Mouse (Mus musculus): ENCODE measurements around the gene P2rx1.
A peak's percentile ranks its signal among the peaks of the same experiment; 100 is the strongest.

Gene P2rx1

GRCm38 (mm10) chr11:73020953-73021800, 22.3 kb downstream of the P2rx1 start:
- no peak for DNase-seq (ENCODE audit: low spot score in 2 of 2)

DNA sequence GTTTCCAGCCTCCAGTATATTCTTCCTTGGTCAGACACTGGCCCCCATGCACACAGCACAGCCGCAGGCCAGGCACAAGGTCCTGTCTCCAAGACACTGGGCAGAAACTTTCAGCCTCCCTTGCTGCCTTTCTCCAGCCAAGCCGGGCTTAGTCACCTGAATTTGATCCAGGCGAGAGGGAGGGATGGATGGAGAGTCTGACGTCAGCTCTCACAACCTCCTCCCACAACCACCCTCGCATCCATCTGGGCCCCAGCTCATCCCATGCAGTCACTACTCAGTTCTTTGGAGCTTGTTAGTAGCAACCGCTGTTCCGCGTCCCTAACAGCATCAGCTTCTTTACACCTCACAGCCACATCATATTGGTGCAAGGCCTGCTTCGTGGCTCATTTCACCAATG, 24.2 kb downstream of the P2rx1 start:
- DNase-seq (ENCODE audit: low spot score in 2 of 2), result no peak

DNA sequence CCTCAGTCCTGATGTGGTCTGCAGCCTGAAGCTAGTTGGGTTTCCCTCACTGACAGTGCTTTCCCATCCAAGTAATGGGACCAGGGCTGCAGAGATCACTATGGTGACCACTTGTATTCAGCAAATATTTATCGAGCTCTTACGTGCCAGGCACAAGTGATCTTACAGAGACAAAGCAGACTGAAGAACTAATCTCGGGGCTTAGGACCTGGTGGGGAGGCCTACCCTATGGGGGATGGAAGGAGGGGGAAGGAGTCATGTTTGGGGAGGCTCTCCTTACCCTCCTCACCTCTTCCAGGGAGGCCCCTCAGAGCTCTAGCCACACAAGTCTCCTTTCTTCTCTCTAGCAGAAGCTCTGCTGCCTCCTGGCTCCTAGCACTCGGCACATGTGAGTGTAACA, 24.9 kb downstream of the P2rx1 start:
- no peak for DNase-seq (ENCODE audit: low spot score in 2 of 2)

DNA sequence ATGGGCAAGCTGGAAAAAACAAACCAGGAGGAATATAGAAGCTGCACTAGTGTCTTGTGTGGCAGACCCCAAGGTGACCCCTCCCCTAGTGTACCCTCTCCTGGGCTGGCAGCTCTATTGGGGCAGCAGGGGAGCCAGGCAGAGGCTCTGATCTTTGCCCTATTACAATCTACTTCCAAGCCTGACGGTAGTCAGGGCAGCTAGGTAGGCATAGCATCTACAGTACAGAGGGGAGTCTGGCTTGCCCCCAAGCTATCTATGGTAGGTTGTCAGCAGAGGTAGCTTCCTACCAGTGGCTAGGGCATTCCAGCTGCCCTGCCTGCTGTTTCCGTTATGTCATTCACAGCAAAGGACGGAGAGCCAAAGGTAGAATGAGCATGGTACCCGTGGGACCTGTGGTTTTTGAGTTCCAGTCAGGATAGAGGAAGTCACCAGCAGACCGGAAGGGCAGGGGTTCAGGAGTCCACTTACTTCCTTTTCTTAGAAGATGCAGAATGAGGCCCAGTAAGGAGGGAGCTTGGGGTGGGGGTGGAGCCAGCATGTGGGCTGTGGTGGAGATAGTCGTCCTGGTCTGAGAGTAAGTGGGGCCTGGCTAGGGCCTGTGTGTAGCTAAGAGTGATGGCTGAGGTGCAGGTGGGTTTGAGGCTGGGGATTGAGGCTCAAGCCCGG, 25.5 kb downstream of the P2rx1 start:
- peak; percentile 79 to 83 for DNase-seq (ENCODE audit: low spot score in 2 of 2)

GRCm38 (mm10) chr11:73026961-73027360, 28.1 kb downstream of the P2rx1 start:
- no peak for DNase-seq (ENCODE audit: low spot score in 2 of 2)

GRCm38 (mm10) chr11:73030821-73031498, 32.1 kb downstream of the P2rx1 start:
- peak; percentile 81 to 85 for DNase-seq (ENCODE audit: low spot score in 2 of 2)

DNA sequence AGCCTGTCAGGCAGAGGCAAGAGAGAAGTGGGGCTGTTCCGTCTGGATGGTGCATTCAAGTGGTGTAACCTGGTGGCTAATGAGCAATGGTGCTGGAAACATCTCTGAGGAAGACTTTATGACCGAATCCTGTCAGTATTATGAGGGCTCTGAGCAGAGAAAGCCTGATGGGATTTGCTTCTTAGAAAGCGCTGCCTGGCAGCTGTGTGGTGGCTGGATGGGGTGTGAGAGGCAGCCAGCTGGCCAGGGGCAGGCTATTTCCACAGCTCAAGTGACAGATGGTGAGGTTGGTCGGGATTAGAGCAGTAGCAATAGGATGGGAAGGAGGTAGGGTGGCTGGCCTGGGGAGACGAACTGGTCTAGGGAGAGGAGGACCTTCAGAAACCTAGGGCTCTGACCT, 32.6 kb downstream of the P2rx1 start:
- DNase-seq (ENCODE audit: low spot score in 2 of 2), result no peak

GRCm38 (mm10) chr11:73036077-73036476, 37.2 kb downstream of the P2rx1 start:
- no peak for DNase-seq (ENCODE audit: low spot score in 2 of 2)

DNA sequence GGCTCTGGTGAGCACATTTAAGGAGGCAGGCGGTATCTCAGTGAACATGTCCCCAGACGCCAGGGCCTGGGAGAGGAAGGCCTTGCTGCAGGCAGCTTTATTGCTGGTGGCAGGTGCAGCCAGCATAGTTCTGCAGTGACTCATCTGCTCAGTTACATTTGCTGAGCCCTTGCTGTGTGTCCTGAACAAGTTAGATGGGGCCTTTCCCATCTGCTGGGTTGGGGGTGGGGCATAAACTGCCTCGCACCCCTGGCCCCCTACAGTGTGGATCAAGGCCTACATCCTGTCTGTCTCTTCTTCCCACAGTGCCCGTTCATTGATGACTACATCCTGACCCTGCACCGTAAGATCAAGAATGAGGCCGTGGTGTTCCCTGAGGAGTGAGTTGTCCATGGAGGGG, 38.0 kb downstream of the P2rx1 start:
- DNase-seq (ENCODE audit: low spot score in 2 of 2), result no peak

- no peak for DNase-seq (ENCODE audit: low spot score in 2 of 2)
These were observed 38.8 kb downstream of the P2rx1 start for GRCm38 (mm10) chr11:73037691-73038090.

DNA sequence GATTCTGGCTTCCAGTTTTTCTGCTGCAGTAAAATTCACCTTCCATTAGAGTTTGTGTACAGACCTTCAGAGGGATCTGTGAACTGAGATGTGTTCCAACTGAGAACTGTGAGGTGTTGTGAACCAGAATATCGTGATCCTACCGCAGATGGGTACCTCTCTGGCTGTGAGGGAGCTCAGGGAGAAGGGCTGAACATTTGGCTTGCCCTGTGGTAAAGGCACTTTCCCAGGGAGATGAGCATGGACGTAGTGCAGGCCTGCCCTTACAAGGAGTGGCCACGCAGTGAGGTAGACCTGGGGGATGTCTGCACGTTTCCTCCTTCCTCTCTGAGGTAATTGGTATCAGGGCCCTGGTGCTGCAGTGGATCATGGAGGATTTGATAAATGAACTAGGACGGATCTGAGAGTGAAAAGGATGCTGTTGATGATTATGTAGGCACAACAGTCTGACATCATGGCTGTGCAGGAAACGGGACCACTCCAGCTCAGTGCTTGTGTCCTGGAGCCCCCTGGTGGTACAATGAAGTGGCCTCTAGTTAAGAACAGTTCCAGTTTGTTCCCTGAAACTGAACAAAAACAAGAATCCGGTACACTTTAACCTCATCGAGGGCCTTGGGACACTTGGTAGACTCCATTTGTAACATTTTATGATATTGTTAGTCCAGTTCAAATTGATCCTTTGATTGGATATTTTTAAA, 40.3 kb downstream of the P2rx1 start:
- DNase-seq (ENCODE audit: low spot score in 2 of 2), result peak; percentile 52 to 53

DNA sequence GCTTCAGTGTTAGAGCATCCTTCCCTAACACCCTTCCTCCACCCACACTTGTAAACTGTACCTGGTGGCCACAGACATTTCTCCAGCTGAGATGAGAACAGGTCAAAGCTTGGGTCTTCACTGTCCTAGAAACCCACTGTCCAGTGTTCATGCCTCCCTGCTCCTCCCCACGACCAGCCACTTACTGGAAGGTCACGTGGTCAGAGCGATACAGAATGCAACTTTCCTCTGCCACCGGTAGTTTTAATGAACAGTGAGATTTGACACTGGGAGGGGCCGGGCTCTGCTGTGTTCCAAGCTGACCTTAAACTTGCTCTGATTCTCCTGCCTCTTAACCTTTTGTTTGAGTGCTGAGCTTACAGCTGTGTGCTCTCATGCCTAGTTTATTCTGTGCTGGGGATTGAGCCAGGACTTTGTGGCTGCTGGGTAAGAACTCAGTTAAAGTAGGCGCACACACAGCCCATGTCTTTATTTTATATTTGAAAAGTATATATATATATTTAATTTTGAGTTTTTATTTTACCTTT, 45.4 kb downstream of the P2rx1 start:
- no peak for DNase-seq (ENCODE audit: low spot score in 2 of 2)

GRCm38 (mm10) chr11:73044789-73045188, 45.9 kb downstream of the P2rx1 start:
- DNase-seq (ENCODE audit: low spot score in 2 of 2), result no peak

DNA sequence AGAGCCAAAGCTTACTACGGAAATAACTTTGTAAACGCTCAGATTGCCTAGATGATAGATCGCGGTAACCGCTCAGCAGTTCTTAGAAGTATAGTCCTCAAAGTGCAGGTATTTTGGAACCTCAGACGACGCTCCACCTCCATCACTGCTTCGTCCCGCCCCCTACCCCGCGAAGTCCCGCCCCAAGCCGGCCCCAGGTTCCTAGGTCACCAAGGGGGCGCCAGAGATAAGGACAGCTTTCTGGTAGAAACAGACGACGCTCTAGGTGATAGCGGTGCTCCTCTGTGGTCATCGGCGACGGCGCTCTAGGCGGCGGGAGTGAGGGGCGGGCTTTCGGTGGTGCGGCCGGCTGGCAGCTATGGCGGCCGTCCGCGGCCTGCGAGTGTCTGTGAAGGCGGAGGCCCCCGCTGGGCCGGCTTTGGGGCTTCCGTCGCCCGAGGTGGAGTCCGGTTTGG, 48.7 kb downstream of the P2rx1 start, which contains the start of gene Ncbp3:
Gene Ncbp3, plus strand, starts transcription at position 242 of the 455 bp plus-strand sequence.
- peak; percentile 96 to 97 for DNase-seq (ENCODE audit: low spot score in 2 of 2)

GRCm38 (mm10) chr11:73048030-73048876, 49.4 kb downstream of the P2rx1 start:
- DNase-seq (ENCODE audit: low spot score in 2 of 2), result peak; percentile 62 to 64

- peak; percentile 21 to 61 for DNase-seq (ENCODE audit: low spot score in 2 of 2)
These were observed 50.4 kb downstream of the P2rx1 start for GRCm38 (mm10) chr11:73049335-73049734.

DNA sequence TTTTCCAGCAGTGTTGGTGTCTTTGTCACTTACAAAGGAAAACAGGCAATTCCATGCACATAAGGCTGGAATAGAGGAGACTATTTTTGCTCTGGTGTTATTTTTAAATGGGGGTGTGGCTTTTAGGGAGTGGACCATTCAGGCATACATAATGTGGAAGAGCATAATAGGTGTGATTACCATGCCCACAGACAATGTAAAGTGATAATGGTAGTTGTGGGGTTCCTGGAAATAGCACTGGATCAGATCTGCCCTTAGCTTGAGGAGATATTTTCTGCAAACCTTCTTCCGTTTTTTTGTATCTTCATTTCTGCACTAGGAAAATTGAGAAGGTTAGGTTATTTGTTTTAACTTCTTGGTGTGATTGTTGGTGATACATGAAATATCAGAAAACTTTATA, 53.9 kb downstream of the P2rx1 start:
- DNase-seq (ENCODE audit: low spot score in 2 of 2), result no peak

GRCm38 (mm10) chr11:73057701-73058100, 58.8 kb downstream of the P2rx1 start:
- DNase-seq (ENCODE audit: low spot score in 2 of 2), result no peak

GRCm38 (mm10) chr11:73059630-73060029, 60.7 kb downstream of the P2rx1 start:
- DNase-seq (ENCODE audit: low spot score in 2 of 2), result no peak

DNA sequence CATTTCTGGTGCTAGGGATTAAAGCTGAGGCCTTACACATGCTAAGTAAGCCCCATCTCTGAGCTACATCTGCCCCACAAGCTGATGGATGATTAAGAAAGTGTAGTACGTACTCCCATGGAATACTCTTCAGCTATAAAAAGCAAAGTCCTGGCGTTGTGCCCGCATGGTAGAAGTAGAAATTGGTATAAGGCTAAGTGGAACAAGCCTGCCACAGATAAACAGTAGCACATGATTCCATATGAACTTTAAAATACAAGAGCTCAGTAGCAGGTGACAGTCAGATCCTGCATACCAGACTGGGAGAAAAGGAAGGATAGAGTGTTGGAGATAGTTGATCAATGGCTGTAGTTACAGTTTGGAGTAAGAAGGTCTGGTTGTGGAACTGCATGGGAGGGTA, 62.5 kb downstream of the P2rx1 start:
- no peak for DNase-seq (ENCODE audit: low spot score in 2 of 2)
